Mouse (Mus musculus): Measurements from ENCODE around the gene Lcn8.
A peak's percentile ranks its signal among the peaks of the same experiment; 100 is the strongest.
"Not testable (repeated sequence)": the region's sequence is repeated elsewhere in the genome, so short reads cannot be mapped to it uniquely, and the experiment has no call there.

The Lcn8 gene

DNA sequence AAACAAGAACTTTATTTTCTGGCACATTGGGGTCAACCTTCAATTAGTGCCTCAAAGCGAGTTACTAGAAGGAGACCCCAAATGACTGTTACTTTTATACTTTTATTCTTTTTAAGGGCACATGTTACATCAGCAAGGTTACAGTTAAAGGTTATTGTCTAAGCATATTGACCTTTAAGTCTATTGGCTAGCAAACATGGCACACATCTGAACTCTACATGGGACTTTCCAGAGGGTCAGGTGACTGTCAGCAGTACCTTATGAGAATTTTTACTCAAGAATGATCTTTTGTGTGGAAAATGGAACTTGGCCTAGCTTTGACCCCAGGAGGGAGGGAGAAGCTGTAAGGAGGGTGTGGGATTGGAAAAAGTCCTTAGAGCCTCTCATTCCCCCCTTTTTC is 13.6 kb downstream of the Lcn8 start:
- DNase-seq = no peak

DNA sequence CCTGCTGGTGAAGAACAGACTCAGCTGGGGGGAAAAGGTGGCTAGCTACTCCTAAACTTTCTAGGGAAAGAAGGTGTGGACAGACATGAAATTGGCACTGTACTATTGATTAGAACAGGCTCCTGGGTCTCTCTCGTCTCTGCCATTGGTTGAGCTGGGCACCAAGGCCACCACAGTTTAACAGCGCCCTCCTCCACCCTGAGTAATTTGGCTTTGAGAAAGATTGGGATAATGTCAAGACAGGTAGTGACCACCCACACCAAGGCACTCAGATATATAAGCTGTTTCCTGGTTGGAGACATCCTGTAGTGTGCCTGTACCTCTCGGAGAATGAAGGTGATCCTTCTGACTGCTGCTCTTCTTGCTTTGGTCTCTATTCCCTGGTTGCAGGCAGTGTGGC is 23.6 kb downstream of the Lcn8 start, which contains the start of gene Lcn6:
Lcn6 (plus strand) TSS at position 301 of the 400 bp plus-strand sequence.
- DNase-seq = no peak

GRCm38 (mm10) chr2:25679559-25679958 is 26.6 kb downstream of the Lcn8 start:
- no peak for DNase-seq

DNA sequence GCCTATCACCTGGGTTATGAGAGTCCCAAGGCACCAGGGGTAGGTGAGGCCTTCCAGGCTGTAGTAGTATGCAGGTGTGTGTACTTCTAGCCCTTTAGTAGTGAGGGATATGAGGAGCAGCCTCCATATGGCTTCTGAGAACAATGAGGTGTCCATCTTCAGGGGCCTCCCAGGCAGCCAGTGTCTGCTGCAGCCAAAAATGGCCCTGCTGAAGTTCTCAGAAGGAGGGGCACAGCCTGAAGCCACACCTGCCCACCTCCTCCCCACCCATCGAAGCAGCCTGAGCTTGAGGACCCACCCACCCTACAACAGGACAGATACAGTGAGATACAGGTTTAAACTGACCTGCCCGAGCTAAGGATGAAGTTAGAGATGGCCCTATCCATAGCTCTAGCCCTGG is 29.5 kb downstream of the Lcn8 start, which contains the start of gene Lcn10:
Lcn10 (plus strand) TSS at position 301 of the 400 bp plus-strand sequence.
- no peak for DNase-seq

- no peak for DNase-seq
Observed at GRCm38 (mm10) chr2:25686941-25687340, 34.0 kb downstream of the Lcn8 start.

GRCm38 (mm10) chr2:25694605-25695004 is 41.7 kb downstream of the Lcn8 start:
- peak; percentile 61 for DNase-seq

DNA sequence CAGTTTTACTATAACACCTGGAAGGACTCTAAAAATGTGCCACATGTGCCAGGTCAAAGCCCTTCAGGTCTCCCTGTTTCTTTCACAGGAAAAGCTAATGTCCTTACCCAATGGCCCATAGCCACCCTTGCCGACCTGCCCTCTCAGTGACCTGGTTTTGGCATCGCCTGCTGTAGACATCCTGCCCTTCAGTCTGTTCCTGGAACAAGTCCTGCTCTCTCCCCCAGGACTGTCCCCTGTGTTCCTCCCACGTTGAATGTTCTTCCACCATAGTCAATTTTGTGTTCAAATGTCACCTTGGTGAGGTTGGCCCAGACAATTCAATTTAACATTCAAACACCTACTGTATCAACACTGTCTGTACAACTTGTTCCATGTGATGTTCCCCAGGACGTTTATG is 44.0 kb downstream of the Lcn8 start:
- no peak for DNase-seq

- DNase-seq = no peak
Observed at GRCm38 (mm10) chr2:25698696-25699095, 45.8 kb downstream of the Lcn8 start.

DNA sequence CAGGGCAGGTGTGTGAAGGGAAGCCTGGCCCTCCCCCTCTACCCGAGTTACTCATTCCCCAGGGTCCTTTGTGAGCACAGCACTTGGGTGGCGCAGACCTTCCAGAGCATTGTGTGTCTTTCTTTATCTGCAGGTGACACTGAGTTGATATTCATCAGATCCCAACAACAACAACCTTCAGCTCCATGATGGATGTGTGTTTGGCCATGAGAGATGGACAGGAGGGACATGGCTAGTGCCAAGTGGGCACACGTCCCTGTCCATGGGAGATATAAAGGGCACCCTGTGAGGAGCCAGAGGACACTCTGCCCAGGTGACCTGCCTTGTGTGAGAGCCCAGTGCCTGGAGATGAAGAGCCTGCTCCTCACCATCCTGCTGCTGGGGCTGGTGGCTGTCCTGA is 46.8 kb downstream of the Lcn8 start, which contains the start of gene Obp2a:
Obp2a (plus strand) TSS at position 301 of the 400 bp plus-strand sequence.
- DNase-seq = not testable (repeated sequence)

GRCm38 (mm10) chr2:25701001-25701400 is 48.1 kb downstream of the Lcn8 start:
- DNase-seq = no peak

DNA sequence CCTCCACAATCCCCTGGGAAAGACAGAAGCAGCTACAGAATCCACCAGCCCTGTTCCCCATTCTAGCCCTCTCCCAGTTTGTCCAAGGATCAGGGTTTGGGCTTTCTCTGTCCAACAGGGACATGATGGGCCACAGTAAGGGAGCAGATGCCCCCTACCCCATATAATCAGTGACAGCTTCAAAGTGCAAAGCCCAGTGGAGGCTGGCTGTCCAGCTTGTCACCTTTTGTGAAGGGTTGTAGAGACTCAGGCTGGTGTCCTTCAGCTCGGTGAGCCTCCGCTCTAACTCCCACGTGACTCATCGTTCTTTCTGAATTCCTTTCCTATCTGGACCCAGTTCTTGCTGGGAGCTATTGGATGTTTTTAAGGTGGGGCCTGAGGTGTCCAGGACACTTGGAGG is 50.8 kb downstream of the Lcn8 start:
- DNase-seq = no peak

Measured in liver (tissue).